Mouse (Mus musculus) kidney, postnatal 25 days (tissue): Measurements from ENCODE around the gene Rpa1.
A peak's percentile ranks its signal among the peaks of the same experiment; 100 is the strongest.

Experiments used
- DNase-seq, 2 experiments: peaks; one replicate each; pipeline ENCODE4 v3.0.0; 2021; ENCODE audit warnings: mixed read lengths in 2 of 2

Rpa1 gene

DNA sequence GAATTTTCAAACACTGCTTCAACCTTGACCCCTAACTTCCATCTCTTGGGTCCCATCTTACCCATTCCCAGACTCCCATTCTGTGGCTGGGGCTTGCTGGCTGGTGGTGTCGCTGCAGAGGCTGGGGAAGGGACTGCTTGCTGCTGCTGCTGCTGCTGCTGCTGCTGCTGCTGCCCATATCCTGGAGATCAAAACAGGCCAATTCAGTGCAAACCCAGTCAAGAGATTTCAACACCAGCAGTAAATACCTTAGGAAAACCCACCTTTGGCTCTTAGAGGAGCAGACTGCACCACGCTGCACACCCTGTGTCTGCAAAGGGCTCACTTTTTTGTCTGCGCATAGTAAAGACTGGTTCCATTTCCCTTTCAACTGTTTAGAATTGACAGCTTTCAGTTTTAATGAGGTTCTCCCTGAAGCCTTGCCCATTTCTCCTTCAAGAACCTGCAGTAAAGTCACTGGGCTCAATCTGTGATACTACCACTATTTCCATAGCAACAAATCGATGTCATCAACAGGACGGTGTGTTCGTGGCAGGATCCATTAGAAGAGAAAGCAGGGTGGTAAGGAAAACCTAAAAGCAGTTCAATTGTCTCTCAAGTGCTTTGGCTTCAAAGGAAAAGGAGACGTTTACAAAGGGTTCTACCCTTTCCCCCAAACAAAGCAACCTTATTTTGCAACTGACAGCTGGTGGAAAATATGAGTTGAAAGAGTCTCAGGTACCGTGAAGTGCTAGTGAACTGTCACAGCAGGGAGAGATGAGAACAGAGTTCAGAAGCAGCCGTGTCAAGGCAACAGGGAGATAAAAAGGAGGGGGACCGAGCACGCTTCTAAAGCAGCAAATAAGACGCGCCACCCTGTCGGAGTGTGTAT, 29.5 kb downstream of the Rpa1 start:
- no peak for DNase-seq

GRCm38 (mm10) chr11:75313834-75314233, 34.3 kb downstream of the Rpa1 start:
- no peak for DNase-seq

- no peak for DNase-seq
Measured at GRCm38 (mm10) chr11:75311751-75312150, 36.4 kb downstream of the Rpa1 start.

DNA sequence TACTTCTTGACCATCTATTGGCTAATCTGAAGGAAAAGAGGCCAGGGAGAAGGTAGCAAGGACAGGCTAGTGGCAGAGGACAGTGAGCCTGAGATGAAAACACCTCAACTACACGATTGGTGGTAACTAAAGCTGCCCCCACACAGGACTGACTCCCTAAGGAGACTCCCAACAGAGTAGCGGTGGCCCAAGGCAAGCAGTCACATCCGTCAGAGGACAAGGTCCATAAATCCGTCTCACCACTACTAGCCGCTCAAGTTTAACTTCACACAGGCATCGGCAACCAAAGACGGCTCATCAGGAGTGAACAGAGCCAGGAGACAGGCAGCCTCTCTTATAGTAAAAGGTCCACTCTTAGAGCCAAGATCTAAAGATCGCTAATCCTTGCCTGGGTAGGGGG, 37.3 kb downstream of the Rpa1 start:
- DNase-seq, result peak in 1 of 2 experiments; percentile 29

DNA sequence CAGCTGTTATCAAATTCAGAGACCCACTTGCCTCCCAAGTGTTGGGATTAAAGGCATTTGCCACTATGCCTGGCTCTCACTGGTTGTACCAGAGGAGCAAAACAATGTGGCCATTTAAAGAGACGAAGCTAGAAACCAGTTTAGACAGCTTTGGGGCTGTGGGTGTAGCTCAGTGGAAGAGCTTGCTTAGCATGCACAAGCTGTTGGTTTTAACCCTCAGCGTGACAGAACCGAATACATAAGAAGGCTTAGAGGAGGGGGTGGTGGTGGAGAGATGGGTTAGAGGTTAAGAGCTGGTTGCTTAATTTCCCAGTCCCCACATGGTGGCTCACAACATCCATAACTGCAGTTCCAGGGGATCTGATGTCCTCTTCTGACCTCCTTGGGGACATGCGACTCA, 39.5 kb downstream of the Rpa1 start:
- DNase-seq, result peak in 1 of 2 experiments; percentile 27

- DNase-seq, result no peak
Measured at GRCm38 (mm10) chr11:75304797-75305196, 43.3 kb downstream of the Rpa1 start.

DNA sequence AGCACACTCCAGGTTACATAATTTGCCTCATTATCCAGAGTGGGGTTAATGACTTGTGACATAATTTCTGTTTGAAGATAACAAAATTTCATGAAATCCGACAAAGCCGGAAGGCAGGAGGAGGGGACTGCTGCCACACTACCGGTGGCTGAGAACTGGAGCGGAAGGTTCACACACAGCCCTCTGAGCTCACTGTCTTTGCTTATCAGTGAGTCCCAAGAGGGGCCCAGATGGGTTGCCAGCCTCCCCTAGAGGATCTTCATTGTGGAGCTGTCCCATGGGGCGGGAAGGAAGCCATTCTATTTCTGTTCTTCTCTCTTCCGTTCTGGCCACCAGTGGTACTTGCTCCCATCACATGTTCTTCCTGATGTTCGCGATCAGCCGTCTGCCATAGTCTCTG, 47.2 kb downstream of the Rpa1 start:
- DNase-seq, result peak in 1 of 2 experiments; percentile 29

- DNase-seq, result no peak
Measured at GRCm38 (mm10) chr11:75299786-75300185, 48.3 kb downstream of the Rpa1 start.

- peak; percentile 64 to 82 for DNase-seq
Measured at GRCm38 (mm10) chr11:75298491-75298890, 49.6 kb downstream of the Rpa1 start.

GRCm38 (mm10) chr11:75297631-75298030, 50.5 kb downstream of the Rpa1 start:
- peak; percentile 28 to 57 for DNase-seq

DNA sequence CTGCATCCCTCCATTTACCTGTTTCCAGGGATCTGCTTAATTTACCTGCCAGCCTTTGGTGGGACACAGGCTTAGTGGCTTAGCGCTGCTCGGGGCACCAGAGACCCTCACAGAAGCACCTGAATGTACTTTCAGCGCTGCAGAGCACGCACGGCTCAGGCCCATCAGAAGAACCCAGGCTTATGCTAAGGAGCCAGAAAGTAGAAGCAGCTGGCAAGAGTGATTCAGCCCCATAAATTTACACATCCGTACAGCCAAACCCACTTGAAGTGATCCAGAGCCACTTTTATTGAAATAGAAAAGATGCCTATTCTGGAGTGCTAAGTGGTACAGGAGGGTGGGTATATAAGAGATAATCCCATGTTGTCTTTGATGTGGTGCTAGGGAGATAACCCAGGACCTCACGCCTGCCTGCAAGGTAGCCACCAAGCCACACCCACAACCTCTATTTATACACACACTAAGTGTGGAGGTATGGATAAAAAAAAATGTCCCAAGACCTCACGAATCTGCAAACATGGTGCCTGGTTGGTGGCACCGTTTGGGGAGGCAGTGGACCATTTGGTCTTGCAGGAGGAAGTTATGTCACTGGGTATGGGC, 51.6 kb downstream of the Rpa1 start:
- DNase-seq, result peak in 1 of 2 experiments; percentile 33

DNA sequence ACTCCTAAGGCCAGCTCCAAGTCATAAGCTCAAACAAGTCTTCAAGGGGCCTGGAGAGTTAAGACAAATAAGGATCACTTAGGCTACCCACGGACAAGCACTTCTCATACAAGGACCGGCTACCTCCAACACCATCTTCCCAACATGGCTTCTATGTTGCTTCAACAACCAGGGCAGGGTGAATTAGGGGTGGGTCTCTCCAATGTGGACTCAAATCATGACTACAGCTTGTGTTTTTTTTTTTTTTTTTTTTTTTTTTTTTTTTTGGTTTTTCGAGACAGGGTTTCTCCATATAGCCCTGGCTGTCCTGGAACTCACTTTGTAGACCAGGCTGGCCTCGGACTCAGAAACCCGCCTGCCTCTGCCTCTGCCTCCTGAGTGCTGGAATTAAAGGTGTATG, 52.6 kb downstream of the Rpa1 start:
- DNase-seq, result peak in 1 of 2 experiments; percentile 29

- peak; percentile 47 to 87 for DNase-seq
Measured at GRCm38 (mm10) chr11:75294862-75295261, 53.3 kb downstream of the Rpa1 start.

DNA sequence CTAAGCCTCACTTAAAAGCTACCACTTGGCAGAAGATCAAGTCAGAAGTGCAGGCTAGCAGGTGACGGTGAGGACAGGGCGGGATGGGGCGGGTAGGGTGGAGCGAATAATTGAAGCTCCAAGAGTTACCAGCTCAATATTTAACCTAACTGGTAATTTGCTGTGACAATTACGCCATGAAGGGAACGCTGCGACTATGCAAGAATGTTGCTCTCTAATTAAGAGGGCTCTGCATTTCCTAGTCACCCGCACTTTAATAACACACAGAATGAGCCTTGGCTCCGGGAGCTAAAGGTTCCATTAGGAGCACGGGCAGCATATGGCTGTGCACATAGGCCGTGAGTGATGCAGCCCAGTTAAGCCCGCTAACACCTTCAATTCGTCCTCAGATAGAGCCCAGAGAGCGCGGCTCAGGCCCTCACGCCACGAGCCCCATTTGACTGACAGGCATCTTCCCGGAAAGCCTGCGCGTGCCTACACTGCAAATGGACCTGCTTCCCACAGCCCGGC, 54.2 kb downstream of the Rpa1 start:
- DNase-seq, result peak; percentile 43 to 66

GRCm38 (mm10) chr11:75292281-75292680, 55.8 kb downstream of the Rpa1 start:
- DNase-seq, result peak in 1 of 2 experiments; percentile 40

DNA sequence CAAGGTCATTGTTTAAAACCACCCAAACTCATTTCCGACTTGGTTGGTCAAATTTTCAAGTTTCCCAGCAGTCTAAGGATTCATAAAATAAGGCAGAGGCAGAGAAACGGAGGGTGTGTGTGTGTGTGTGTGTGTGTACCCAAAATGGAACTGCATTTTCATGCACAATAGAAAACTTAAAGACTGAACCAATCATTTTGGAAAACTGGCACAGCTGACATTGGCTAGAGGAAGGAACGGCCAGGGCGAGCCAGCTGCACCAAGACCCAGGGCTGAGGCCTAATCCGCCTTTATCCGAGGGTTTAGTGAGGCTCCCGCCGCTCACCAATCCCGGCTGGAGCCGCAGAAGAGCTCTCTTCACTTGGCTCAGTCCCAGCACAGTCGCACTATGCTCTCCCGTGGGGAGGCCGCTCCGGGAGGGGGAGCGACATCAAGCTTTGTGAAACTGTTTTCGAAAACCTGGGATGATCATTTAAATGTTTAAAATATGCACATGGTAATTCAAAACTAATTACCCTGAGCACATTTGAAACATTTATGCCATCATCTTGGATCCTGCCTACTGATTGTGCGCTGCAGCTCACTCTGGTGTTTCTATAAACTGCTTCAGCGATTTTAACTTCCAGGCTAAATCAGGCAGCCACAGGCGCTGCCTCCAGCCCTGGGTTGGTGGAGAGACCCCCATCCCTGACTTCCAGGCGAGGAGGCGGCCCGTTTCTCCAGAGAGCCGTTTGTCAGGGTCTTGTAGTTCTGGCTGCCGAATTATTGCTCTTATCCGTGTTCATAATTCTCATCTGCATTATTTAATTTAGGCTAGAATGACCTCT, 56.5 kb downstream of the Rpa1 start:
- DNase-seq, result peak; percentile 62 to 79

- peak; percentile 86 to 96 for DNase-seq
Measured at GRCm38 (mm10) chr11:75290566-75291271, 57.4 kb downstream of the Rpa1 start.

DNA sequence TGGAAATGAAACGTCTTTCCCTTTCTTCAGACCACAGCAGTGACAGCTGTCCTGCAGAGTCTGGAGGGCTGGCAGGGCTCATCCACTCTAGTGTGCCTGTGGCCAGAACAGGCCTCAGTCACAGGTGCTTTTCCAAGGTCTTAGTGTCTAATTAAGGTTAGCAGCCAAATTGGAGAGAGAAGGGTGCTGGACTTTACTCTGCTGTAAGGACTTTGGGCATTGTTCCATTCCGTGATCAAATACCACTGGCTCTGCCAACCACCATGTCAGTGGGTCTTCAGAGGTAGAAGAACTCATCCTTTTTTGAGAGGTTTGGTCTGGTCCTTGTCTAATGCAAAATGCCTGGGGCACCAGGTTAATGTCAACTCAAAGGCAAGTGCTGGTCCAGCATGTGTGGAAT, 59.0 kb downstream of the Rpa1 start:
- peak; percentile 30 to 37 for DNase-seq

- DNase-seq, result no peak
Measured at GRCm38 (mm10) chr11:75288517-75288916, 59.6 kb downstream of the Rpa1 start.

- no peak for DNase-seq
Measured at GRCm38 (mm10) chr11:75287940-75288339, 60.2 kb downstream of the Rpa1 start.

GRCm38 (mm10) chr11:75286868-75287267, 61.3 kb downstream of the Rpa1 start:
- no peak for DNase-seq

DNA sequence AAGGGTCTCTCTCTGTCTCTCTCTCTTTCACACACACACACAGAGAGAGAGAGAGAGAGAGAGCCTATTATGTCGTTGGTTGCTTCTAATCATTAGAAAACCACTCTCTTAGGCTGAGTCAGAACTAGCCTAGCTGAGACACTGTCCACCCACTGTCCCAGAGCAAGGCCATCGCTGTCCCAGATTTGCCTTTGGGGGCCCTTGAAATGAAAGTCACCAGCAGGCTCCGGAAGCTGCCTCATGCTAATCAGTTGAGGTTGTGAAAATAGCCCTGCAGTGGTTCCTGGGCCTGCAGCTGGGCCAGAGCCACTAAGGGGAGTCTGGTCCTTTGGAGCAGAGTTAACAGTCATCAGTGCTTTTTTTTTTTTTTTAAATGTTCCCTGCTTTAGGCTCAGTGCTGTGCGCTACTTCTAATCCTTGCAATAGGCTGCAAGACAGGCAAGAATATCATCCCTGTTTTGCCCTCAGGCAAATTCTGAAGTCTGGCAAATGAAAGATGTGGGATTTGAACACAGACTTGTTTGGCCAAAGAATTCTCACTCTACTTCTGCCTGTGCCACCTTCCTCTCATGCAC, 62.1 kb downstream of the Rpa1 start:
- no peak for DNase-seq
